Mouse (Mus musculus) heart, embryonic 15.5 days (tissue): Measurements from ENCODE around the gene Tmem100. TPM values are rescaled to one million over a fixed set of nuclear protein-coding genes. Genes with fewer than 3 reads are reported as not detected.

Experiments used
- ATAC-seq: fragments of 200-750 bp; cut with Nextera tagmentation; replicated peaks from 2 replicates; pipeline ENCODE4 v1.8.0; 2017; ENCODE audit warnings: low read depth, moderate TSS enrichment; ENCODE audit not compliant: insufficient number of reproducible peaks, insufficient read depth, low FRiP score
- H3K27ac ChIP-seq: fragments of 300-500 bp; sonication (generic); 2 replicates; pipeline ENCODE4 v1.5.1; 2015; ENCODE audit warnings: mild to moderate bottlenecking, inconsistent platforms
- H3K27me3 ChIP-seq: fragments of 300-500 bp; sonication (generic); 2 replicates; pipeline ENCODE4 v1.6.1; 2015; ENCODE audit warnings: inconsistent platforms
- H3K36me3 ChIP-seq: fragments of 300-500 bp; sonication (generic); 2 replicates; pipeline ENCODE4 v1.6.1; 2015; ENCODE audit warnings: mild to moderate bottlenecking, inconsistent platforms
- H3K4me1 ChIP-seq: fragments of 300-500 bp; sonication (generic); replicated peaks from 2 replicates; pipeline ENCODE4 v1.6.1; 2015; ENCODE audit warnings: inconsistent platforms
- H3K4me2 ChIP-seq: fragments of 300-500 bp; sonication (generic); 2 replicates; pipeline ENCODE4 v1.6.1; 2015; ENCODE audit warnings: inconsistent platforms, mild to moderate bottlenecking, moderate library complexity
- H3K4me3 ChIP-seq: fragments of 300-500 bp; sonication (generic); 2 replicates; pipeline ENCODE4 v1.5.1; 2015; ENCODE audit warnings: mild to moderate bottlenecking, inconsistent platforms
- H3K9ac ChIP-seq: fragments of 300-500 bp; sonication (generic); 2 replicates; pipeline ENCODE4 v1.6.1; 2015; ENCODE audit warnings: mild to moderate bottlenecking, inconsistent platforms
- H3K9me3 ChIP-seq: fragments of 300-500 bp; sonication (generic); replicated peaks from 2 replicates; pipeline ENCODE4 v1.6.1; 2016; ENCODE audit warnings: inconsistent platforms
- WGBS: fragments of 180-500 bp; shearing (Covaris S2); methylation state at CpG from one replicate; pipeline ENCODE4 v1.1.7; 2015; ENCODE audit warnings: mixed read lengths; 5-methylcytosine and 5-hydroxymethylcytosine counted together
- polyA plus RNA-seq: library from polyadenylated mRNA; unstranded; fragments of >200 nt; fragmentation: Nextera tagmentation; extraction: Ambion mirVana; gene quantifications from 2 replicates; pipeline ENCODE4 v1.2.1, GENCODE M21; 2015

Gene Tmem100
- polyA plus RNA-seq, 1 experiment from 2014 or later = 14.1 TPM

DNA sequence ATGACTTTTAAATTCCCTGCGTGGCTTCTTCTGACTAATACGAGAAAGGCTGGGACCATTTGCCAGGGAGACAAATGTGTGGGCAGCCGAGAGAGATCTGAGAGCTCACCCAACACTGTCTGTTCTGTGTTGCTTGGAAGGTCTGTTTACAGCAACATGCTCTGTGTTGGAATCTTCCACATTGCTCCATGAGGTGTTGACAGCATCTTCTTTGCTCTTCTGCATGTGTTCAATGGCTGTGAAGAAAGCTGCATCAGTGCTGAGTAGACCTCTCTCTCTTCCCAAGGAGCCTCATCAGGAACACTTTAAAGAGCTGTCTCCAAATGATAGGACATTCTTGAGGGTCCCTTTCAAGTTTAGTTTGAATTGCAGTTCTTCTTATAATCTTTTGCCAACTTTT lies 32.5 kb downstream of the Tmem100 start:
- Histone ChIP-seq H3K9ac (no peak overlapping the region), H3K27me3 (no peaks in the 10 kb centered on the region), H3K9me3 (no peaks in the 10 kb centered on the region), H3K27ac (no peak overlapping the region), H3K4me1 (no peaks in the 10 kb centered on the region), H3K36me3 (no peaks in the 10 kb centered on the region), H3K4me3 (no peak overlapping the region), H3K4me2 (no peak overlapping the region)
- 56% methylated on average over 3 of the region's 3 CpGs for WGBS
- no peak for ATAC-seq

DNA sequence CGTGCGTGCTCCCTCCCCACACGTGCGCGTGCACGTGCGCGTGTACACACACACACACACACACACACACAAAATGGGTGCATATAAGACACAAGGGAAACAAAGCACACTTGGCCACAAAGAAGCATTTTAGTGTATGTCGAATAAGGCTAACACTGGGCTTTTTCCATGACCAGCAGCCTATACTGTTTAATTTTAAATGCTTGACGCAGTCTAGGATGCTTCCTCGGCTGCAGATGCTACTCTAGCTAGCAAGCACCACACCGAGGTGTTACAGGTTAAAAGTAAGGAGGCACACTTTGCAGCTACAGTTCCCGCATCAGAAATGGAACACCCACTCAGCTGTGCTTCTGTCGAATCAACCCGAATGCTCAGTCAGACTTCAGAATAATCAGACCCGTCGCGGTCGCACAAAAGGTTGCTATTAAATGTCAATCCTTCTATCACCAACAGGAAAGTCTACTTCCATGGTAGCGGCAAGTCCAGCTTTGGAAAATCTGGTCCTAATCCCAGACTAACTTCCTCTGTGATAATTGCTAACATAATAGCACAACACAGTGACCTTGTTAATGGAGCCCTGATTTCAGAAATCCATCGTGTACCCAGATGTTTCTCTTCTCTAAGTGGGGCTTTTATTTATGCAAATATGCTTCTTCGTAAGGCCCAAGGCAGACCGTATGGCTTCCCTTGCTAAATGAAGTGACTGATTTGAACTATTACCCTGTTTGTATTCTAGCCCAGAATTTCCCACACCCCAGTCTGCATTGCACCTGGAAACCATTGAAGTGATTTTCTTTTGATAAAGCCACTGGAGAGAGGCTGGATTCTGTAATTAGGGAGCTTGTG lies 36.5 kb downstream of the Tmem100 start:
- no peaks in the 10 kb centered on the region for H3K4me1 ChIP-seq
- H3K4me3 ChIP-seq = no peak overlapping the region
- no peaks in the 10 kb centered on the region for H3K36me3 ChIP-seq
- WGBS = 80% methylated on average over 23 of the region's 23 CpGs
- no peak overlapping the region for H3K27ac ChIP-seq
- ATAC-seq = no peak
- H3K27me3 ChIP-seq = no peaks in the 10 kb centered on the region
- H3K9me3 ChIP-seq = no peaks in the 10 kb centered on the region
- no peak overlapping the region for H3K4me2 ChIP-seq
- no peak overlapping the region for H3K9ac ChIP-seq

DNA sequence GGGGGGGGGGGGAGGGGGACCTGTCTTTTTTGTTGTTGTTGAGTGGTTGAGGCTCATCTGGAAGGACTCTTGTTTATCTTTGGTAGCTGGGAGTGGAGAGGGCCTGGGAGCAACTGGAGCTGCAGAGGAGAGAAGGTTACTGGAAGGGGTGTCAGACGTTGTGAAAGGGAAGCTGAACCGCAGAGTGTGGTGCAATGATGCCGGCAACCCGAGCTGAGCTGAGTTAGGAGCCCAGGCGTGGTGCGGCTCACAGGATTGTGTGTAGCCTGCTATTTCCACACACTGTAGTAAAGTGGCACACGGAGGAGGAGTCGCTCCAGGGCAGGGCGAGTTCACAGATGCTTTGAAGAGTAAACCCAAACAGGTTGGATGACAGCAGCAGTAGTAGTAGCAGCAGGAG lies 41.6 kb downstream of the Tmem100 start:
- no peaks in the 10 kb centered on the region for H3K9me3 ChIP-seq
- H3K27me3 ChIP-seq = no peaks in the 10 kb centered on the region
- no peak overlapping the region for H3K4me2 ChIP-seq
- H3K4me1 ChIP-seq = no peaks in the 10 kb centered on the region
- WGBS = 36% methylated on average over 9 of the region's 9 CpGs
- H3K36me3 ChIP-seq = no peaks in the 10 kb centered on the region
- no peak overlapping the region for H3K27ac ChIP-seq
- no peak overlapping the region for H3K4me3 ChIP-seq
- no peak for ATAC-seq
- H3K9ac ChIP-seq = no peak overlapping the region

DNA sequence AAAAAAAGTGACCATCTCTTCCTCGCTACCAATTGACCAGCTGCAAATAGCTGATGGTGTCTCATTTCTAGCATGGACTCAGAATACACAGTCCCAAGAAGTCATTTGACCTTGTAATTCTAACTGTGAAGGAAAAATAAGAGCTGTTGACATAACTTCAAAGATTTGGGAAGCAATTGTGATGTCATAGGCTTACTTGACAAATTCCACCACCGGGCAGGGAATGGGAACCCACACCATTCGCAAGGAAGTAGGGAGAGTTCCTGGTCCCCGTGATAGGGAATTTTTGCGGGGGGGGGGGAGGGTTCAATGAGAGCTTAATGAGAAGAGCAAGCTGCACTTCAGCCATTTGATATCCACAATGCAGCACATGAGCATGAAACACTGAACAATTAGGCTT lies 43.1 kb downstream of the Tmem100 start:
- Histone ChIP-seq H3K4me3 (no peak overlapping the region), H3K27me3 (no peaks in the 10 kb centered on the region), H3K9me3 (no peaks in the 10 kb centered on the region), H3K4me1 (no peaks in the 10 kb centered on the region), H3K4me2 (no peak overlapping the region), H3K36me3 (no peaks in the 10 kb centered on the region), H3K9ac (no peak overlapping the region), H3K27ac (no peak overlapping the region)
- WGBS = 49% methylated on average over 5 of the region's 5 CpGs
- no peak for ATAC-seq

DNA sequence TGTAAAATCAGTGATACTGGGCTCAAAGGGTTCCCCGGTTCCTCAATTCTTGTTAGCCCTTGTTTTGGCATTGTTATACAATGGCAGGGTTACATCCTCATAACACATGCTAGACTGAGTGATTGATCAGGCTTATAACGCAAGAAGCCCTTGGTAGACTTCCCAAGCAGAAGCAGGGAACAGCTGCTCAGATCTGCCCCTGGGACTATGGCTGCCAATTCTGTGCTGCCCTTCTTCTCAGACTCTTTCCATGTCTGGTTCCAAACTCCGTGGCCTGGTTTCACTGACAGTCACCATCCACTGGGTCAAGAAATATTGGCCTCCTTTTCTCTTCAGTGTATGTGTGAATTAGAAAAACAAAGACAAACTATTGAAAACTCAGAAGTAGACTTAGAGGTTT lies 46.5 kb downstream of the Tmem100 start:
- no peak overlapping the region for H3K4me2 ChIP-seq
- H3K36me3 ChIP-seq = no peaks in the 10 kb centered on the region
- no peak overlapping the region for H3K4me3 ChIP-seq
- no peak overlapping the region for H3K27ac ChIP-seq
- 89% methylated on average over 3 of the region's 3 CpGs for WGBS
- no peak for ATAC-seq
- H3K9me3 ChIP-seq = no peaks in the 10 kb centered on the region
- no peak overlapping the region for H3K9ac ChIP-seq
- H3K4me1 ChIP-seq = no peaks in the 10 kb centered on the region
- no peaks in the 10 kb centered on the region for H3K27me3 ChIP-seq

DNA sequence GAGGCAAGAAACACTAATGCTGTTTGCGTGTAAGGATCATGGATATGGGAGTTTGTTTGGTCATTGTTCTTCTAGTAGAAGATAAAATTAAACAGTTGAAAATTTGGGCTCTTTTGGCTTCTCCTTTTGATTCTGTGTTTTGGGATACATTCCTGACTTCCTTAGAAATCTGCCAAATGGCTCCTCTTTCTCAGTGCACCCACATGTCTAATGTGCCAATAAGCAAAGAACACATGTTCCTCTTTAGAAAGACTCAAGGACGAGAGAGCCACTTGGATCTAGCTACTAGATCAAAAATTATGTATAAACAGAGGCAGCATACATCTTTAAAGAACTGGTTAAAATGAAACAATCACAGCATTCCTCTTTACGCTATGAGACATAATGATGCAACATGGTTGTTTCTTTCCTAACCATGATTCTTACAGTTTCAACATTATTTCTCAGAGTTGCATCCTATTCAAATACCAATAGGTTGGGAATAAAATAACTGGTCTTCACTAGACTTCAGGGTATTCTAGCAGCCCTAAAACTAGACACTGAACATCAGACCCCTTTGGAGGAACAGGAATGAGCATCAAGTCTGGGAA lies 50.6 kb downstream of the Tmem100 start:
- no peak for ATAC-seq
- 82% methylated on average over 3 of the region's 3 CpGs for WGBS
- no peaks in the 10 kb centered on the region for H3K4me1 ChIP-seq

DNA sequence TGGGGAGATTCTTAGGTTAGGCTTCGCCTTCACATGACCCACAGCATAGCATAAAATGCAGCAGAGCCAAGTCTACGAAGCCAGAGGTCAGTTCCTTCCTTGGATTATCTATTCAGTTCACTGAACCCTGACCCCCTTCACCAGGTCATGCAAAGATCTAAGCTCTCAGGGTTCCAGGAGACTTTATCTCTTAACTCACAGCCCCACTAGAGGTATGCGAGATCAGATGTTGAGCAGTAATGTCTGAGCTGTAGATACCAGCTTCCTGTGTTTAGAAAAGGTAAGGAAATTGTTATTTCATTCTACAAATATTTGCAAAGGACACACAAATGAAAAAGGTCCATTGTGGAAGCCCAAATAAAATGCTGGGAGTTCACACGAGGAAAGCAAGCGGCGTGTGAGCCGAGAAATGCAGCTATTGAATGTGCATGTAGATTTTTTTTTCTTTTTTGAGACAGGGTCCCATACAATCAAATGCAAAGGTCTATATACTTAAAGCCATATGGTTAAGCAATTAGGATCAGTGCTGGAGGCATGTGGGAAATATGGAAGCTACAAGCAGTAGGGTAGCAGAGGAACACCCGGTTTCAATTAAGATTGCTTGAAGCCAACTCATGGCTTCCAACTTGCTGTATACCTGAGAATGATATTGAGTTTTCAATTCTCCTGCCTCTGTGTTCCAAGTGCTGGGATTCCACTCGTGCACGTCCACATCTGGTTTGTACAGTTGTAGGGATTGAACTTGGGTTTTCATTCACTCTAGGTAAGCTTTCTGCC lies 51.9 kb downstream of the Tmem100 start:
- WGBS = 71% methylated on average over 10 of the region's 10 CpGs

More for the DNA sequence above, 50.6 kb downstream of the Tmem100 start:
- H3K27me3 ChIP-seq = no peaks in the 10 kb centered on the region
- H3K4me2 ChIP-seq = no peak overlapping the region
- H3K36me3 ChIP-seq = no peaks in the 10 kb centered on the region
- no peak overlapping the region for H3K4me3 ChIP-seq
- no peaks in the 10 kb centered on the region for H3K9me3 ChIP-seq
- H3K9ac ChIP-seq = no peak overlapping the region
- no peak overlapping the region for H3K27ac ChIP-seq

GRCm38 (mm10) chr11:90083042-90083441 lies 52.9 kb downstream of the Tmem100 start:
- Histone ChIP-seq H3K9ac (no peak overlapping the region), H3K27ac (no peak overlapping the region), H3K27me3 (no peaks in the 10 kb centered on the region), H3K4me2 (no peak overlapping the region), H3K9me3 (no peaks in the 10 kb centered on the region), H3K36me3 (no peaks in the 10 kb centered on the region), H3K4me1 (no peaks in the 10 kb centered on the region), H3K4me3 (no peak overlapping the region)
- WGBS = 78% methylated on average over 3 of the region's 3 CpGs
- ATAC-seq = no peak

More for the DNA sequence above, 51.9 kb downstream of the Tmem100 start:
- Histone ChIP-seq H3K4me3 (no peak overlapping the region), H3K27me3 (no peaks in the 10 kb centered on the region), H3K4me1 (no peaks in the 10 kb centered on the region), H3K4me2 (no peak overlapping the region), H3K9me3 (no peaks in the 10 kb centered on the region), H3K9ac (no peak overlapping the region), H3K27ac (no peak overlapping the region), H3K36me3 (no peaks in the 10 kb centered on the region)
- ATAC-seq = no peak

DNA sequence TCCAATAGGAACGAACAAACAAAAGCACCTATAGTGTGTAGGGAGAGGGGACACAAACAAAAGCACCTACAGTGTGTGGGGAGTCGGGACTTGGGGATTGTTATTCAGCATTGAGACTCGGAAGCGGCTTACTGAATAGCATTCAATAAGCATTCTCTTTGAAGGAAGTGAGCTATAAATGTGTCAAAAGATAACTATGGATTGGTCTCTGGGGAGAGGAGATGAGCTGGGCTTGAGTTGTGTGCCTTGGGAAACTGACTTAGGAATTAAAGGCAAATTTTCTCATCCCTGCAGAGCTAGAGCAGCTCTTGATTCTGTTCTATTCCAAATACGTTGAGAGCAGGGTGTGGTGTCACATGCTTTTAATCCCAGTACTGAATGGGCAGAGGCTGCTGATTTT lies 54.0 kb downstream of the Tmem100 start:
- H3K9ac ChIP-seq = no peak overlapping the region
- H3K4me1 ChIP-seq = no peaks in the 10 kb centered on the region
- no peaks in the 10 kb centered on the region for H3K9me3 ChIP-seq
- ATAC-seq = no peak
- H3K27ac ChIP-seq = no peak overlapping the region
- no peaks in the 10 kb centered on the region for H3K27me3 ChIP-seq
- no peak overlapping the region for H3K4me2 ChIP-seq
- WGBS = 58% methylated on average over 5 of the region's 5 CpGs
- no peaks in the 10 kb centered on the region for H3K36me3 ChIP-seq
- no peak overlapping the region for H3K4me3 ChIP-seq
